Mouse (Mus musculus) C2C12 (cell line): ENCODE measurements around the gene Rps25.

Experiments used
- CEBPB ChIP-seq: IDR thresholded peaks from one replicate; pipeline ENCODE4 v1.6.1; 2011; ENCODE audit warnings: low read depth, mild to moderate bottlenecking, control low read depth, moderate library complexity
- CTCF ChIP-seq: IDR thresholded peaks from one replicate; pipeline ENCODE4 v1.5.1; 2011; ENCODE audit not compliant: control insufficient read depth, insufficient read depth, insufficient read length
- FOSL1 ChIP-seq: IDR thresholded peaks from one replicate; pipeline ENCODE4 v1.8.0; 2011; ENCODE audit warnings: mild to moderate bottlenecking, low read length; ENCODE audit not compliant: poor library complexity, insufficient read depth, severe bottlenecking
- MAX ChIP-seq: IDR thresholded peaks from one replicate; pipeline ENCODE4 v1.6.1; 2011; ENCODE audit warnings: mild to moderate bottlenecking, control low read depth
- MYOD1 ChIP-seq: IDR thresholded peaks from one replicate; pipeline ENCODE4 v1.6.1; 2011; ENCODE audit warnings: low read depth; ENCODE audit not compliant: control insufficient read depth, insufficient read length
- MYOG ChIP-seq: IDR thresholded peaks from one replicate; pipeline ENCODE4 v1.6.1; 2011; ENCODE audit not compliant: control insufficient read depth, insufficient read length; ENCODE audit errors: extremely low read depth
- USF1 ChIP-seq: IDR thresholded peaks from one replicate; pipeline ENCODE4 v1.6.1; 2011; ENCODE audit warnings: low read depth, mild to moderate bottlenecking, control low read depth, moderate library complexity

- TF ChIP-seq CTCF (no peak), USF1 (no peak), MYOG (no peak), MAX (no peak), MYOD1 (no peak), CEBPB (no peak), FOSL1 (no peak)
These were observed 4.7 kb downstream of the Rps25 start for GRCm38 (mm10) chr9:44411601-44412130.
